Mouse (Mus musculus) CH12.LX (cell line): ENCODE data around the gene Med29. TPM values are rescaled to one million over a fixed set of nuclear protein-coding genes. Genes with fewer than 3 reads are reported as not detected.

Experiments
- DNase-seq: peaks from one replicate; pipeline ENCODE4 v3.0.0-alpha.2; 2013; ENCODE audit errors: extremely low read depth
- H3K27ac ChIP-seq: 2 replicates; pipeline ENCODE4 v1.5.1; 2012; ENCODE audit warnings: low read depth, mild to moderate bottlenecking, control low read depth, moderate library complexity; ENCODE audit not compliant: insufficient read depth
- H3K27me3 ChIP-seq: replicated peaks from 2 replicates; pipeline ENCODE3; 2012; ENCODE audit warnings: inconsistent platforms
- H3K36me3 ChIP-seq, 2 experiments: replicated peaks in 1 of 2; 2 replicates each; pipeline versions ENCODE3 to v1.6.1; 2012; ENCODE audit warnings: inconsistent platforms in 1 of 2, low read length in 1 of 2, mild to moderate bottlenecking in 1 of 2, mixed read lengths in 1 of 2, moderate library complexity in 1 of 2; ENCODE audit not compliant: control insufficient read depth in 1 of 2, insufficient read depth in 1 of 2
- H3K4me1 ChIP-seq, 2 experiments: 2 replicates each; pipeline ENCODE4 v1.6.1; 2012; ENCODE audit warnings: inconsistent platforms in 1 of 2, moderate library complexity in 1 of 2; ENCODE audit not compliant: insufficient read depth in 2 of 2, control insufficient read depth in 1 of 2
- H3K4me2 ChIP-seq: 2 replicates; pipeline ENCODE4 v1.6.1; 2012; ENCODE audit warnings: low read depth, mild to moderate bottlenecking, control low read depth; ENCODE audit not compliant: poor library complexity, insufficient read depth, severe bottlenecking
- H3K4me3 ChIP-seq, 3 experiments: fragments of 150-350 bp in 1 of 3; sonication (generic) in 1 of 3; replicated peaks in 1 of 3; 2 replicates each; pipeline versions ENCODE3 to v1.5.1; 2011 to 2012; ENCODE audit warnings: low read depth in 2 of 3, low read length in 2 of 3, mild to moderate bottlenecking in 2 of 3, moderate library complexity in 2 of 3, control low read depth in 1 of 3, improper control_type of control experiment in 1 of 3, inconsistent platforms in 1 of 3, mixed read lengths in 1 of 3; ENCODE audit not compliant: poor library complexity in 1 of 3
- H3K79me2 ChIP-seq: replicated peaks from 2 replicates; pipeline ENCODE4 v1.6.1; 2012; ENCODE audit warnings: mild to moderate bottlenecking, moderate library complexity; ENCODE audit not compliant: control insufficient read depth, poor library complexity, insufficient read depth, severe bottlenecking; ENCODE audit errors: extremely low read depth
- H3K9ac ChIP-seq: 2 replicates; pipeline ENCODE4 v1.6.1; 2012; ENCODE audit warnings: low read depth, mild to moderate bottlenecking, control low read depth, moderate library complexity; ENCODE audit not compliant: insufficient read depth
- H3K9me3 ChIP-seq: replicated peaks from 2 replicates; pipeline ENCODE3; 2012; ENCODE audit warnings: low read length, inconsistent platforms, mixed read lengths
- CHD1 ChIP-seq: IDR thresholded peaks from 2 replicates; pipeline ENCODE4 v1.6.1; 2012; ENCODE audit warnings: low read depth, low read length, improper control_type of control experiment, inconsistent platforms
- CHD2 ChIP-seq: IDR thresholded peaks from 2 replicates; pipeline ENCODE4 v1.6.1; 2011; ENCODE audit warnings: low read length, improper control_type of control experiment
- CTCF ChIP-seq, 2 experiments: IDR thresholded peaks in 1 of 2; conservative IDR thresholded peaks in 1 of 2; 2 replicates each; pipeline ENCODE4 v1.5.1; 2011 to 2012; ENCODE audit warnings: low read depth in 2 of 2, low read length in 2 of 2, improper control_type of control experiment in 1 of 2, inconsistent platforms in 1 of 2, mild to moderate bottlenecking in 1 of 2, moderate library complexity in 1 of 2
- EP300 ChIP-seq: IDR thresholded peaks from 2 replicates; pipeline ENCODE4 v1.6.1; 2011; ENCODE audit warnings: low read length, improper control_type of control experiment
- HCFC1 ChIP-seq: IDR thresholded peaks from 2 replicates; pipeline ENCODE4 v1.6.1; 2012; ENCODE audit warnings: low read depth, mild to moderate bottlenecking, inconsistent platforms, low read length, improper control_type of control experiment
- IRF4 ChIP-seq: IDR thresholded peaks from 2 replicates; pipeline ENCODE4 v1.6.1; 2014; ENCODE audit warnings: low read depth, mild to moderate bottlenecking, inconsistent platforms, low read length, improper control_type of control experiment
- KAT2A ChIP-seq: IDR thresholded peaks from 2 replicates; pipeline ENCODE4 v1.6.1; 2012; ENCODE audit warnings: low read length, improper control_type of control experiment, inconsistent platforms; ENCODE audit not compliant: insufficient replicate concordance
- MAX ChIP-seq: IDR thresholded peaks from 2 replicates; pipeline ENCODE4 v1.6.1; 2011; ENCODE audit warnings: low read length, improper control_type of control experiment
- MAZ ChIP-seq: IDR thresholded peaks from 2 replicates; pipeline ENCODE4 v1.6.1; 2012; ENCODE audit warnings: low read depth, mild to moderate bottlenecking, inconsistent platforms, low read length, improper control_type of control experiment, moderate library complexity
- NRF1 ChIP-seq: IDR thresholded peaks from 2 replicates; pipeline ENCODE4 v1.6.1; 2014; ENCODE audit warnings: low read depth, mild to moderate bottlenecking, inconsistent platforms, low read length, improper control_type of control experiment, moderate library complexity
- PAX5 ChIP-seq: IDR thresholded peaks from 2 replicates; pipeline ENCODE4 v1.6.1; 2012; ENCODE audit warnings: low read length, inconsistent platforms, mixed read lengths
- POLR2A ChIP-seq: IDR thresholded peaks from 2 replicates; pipeline ENCODE4 v1.6.1; 2011; ENCODE audit warnings: low read depth, mild to moderate bottlenecking, improper control_type of control experiment, low read length
- RAD21 ChIP-seq: IDR thresholded peaks from 2 replicates; pipeline ENCODE4 v1.6.1; 2011; ENCODE audit warnings: low read depth, mild to moderate bottlenecking, low read length, improper control_type of control experiment, moderate library complexity
- RCOR1 ChIP-seq: conservative IDR thresholded peaks from 2 replicates; pipeline ENCODE4 v1.6.1; 2012; ENCODE audit warnings: low read depth, mild to moderate bottlenecking, inconsistent platforms, low read length, improper control_type of control experiment
- SIN3A ChIP-seq: IDR thresholded peaks from 2 replicates; pipeline ENCODE4 v1.6.1; 2012; ENCODE audit warnings: low read length, improper control_type of control experiment, inconsistent platforms
- TBP ChIP-seq: conservative IDR thresholded peaks from 2 replicates; pipeline ENCODE4 v1.6.1; 2011; ENCODE audit warnings: low read depth, low read length, improper control_type of control experiment
- TCF12 ChIP-seq: IDR thresholded peaks from 2 replicates; pipeline ENCODE4 v1.6.1; 2014; ENCODE audit warnings: low read depth, mild to moderate bottlenecking, inconsistent platforms, low read length, improper control_type of control experiment
- ZMIZ1 ChIP-seq: IDR thresholded peaks from 2 replicates; pipeline ENCODE4 v1.6.1; 2012; ENCODE audit warnings: low read depth, mild to moderate bottlenecking, inconsistent platforms, low read length, improper control_type of control experiment
- ZNF384 ChIP-seq: IDR thresholded peaks from 2 replicates; pipeline ENCODE4 v1.6.1; 2012; ENCODE audit warnings: low read depth, low read length, improper control_type of control experiment, inconsistent platforms
- dilution Hi-C: fragments of 300-500 bp; cut with MboI; formaldehyde crosslinking; loops from 2 replicates; pipeline ENCODE4 v1.14.3; 2020; ENCODE audit warnings: low sequenced_read_pairs; ENCODE audit not compliant: extremely low pct_unique_long_range_greater_than_20kb, extremely low pct_ligation_motif_present
- in situ Hi-C: fragments of 300-500 bp; cut with MboI; formaldehyde crosslinking; loops from 3 replicates; pipeline ENCODE4 v1.14.3; 2019; ENCODE audit warnings: low sequenced_read_pairs, low pct_ligation_motif_present, low pct_unique_long_range_greater_than_20kb, mixed read lengths
- polyA plus RNA-seq: library from polyadenylated mRNA; unstranded; fragments of >175 nt; gene quantifications from 2 replicates; pipeline ENCODE4 v1.2.1, GENCODE M21; 2012; ENCODE audit warnings: low read depth; ENCODE audit not compliant: insufficient read length
- total RNA-seq, 2 experiments: library from RNA; depleted of rRNA; stranded (reverse); fragments of 300-350 nt in 1 of 2; fragments of >200 nt in 1 of 2; gene quantifications; 2 replicates each; pipeline ENCODE4 v1.2.3; 2012 to 2014

Med29 gene
- total and polyA plus RNA-seq, 3 experiments = 19.8 to 26.9 (median 23.5) TPM

DNA sequence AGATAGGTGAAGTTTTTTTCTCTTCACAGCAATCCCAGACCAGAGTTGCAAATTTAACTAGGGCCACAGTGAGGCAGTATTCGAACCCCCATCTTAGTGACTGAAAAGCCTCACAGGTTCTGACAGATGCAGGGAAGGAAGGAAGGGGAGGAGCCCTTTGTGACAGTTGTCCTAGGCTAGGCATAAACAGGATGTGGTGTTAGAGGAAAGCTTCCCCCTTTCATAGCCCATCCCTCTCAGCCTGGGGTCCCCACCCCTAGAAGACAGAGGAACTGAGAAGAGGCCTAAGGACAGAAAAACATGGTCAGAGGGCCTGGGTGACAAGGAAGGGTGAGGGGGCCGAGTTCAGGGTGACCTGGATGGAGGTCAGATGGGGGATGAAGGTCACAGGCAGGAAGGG is 48.2 kb upstream of the Med29 start (continued):
- TF ChIP-seq EP300 = no peak
- no peak for TF ChIP-seq PAX5
- peak; percentile 42 for TF ChIP-seq RAD21
- peak; percentile 57; the same call in 1 of the 2 replicates for TF ChIP-seq TCF12
- TF ChIP-seq RCOR1 = no peak
- TF ChIP-seq KAT2A = no peak
- TF ChIP-seq CTCF (conservative IDR thresholded peaks at IDR 0.05 in 1 of 2, IDR thresholded peaks at IDR 0.05 in 1 of 2; ENCODE audit: low read depth in 2 of 2, low read length in 2 of 2) = peak in 1 of 2 experiments; percentile 63; a peak in 2 of 4 replicates
- no peak for TF ChIP-seq CHD1
- 0 out of 2 replicates have a peak, but pooled peaks have one; percentile 28 for TF ChIP-seq ZMIZ1
- no peak for TF ChIP-seq NRF1
- TF ChIP-seq POLR2A = peak; percentile 54; the same call in 1 of the 2 replicates
- TF ChIP-seq CHD2 = no peak
- peak; percentile 53; the same call in 1 of the 2 replicates for TF ChIP-seq TBP
- TF ChIP-seq SIN3A = peak; percentile 87
- peak; percentile 57; the same call in 1 of the 2 replicates for TF ChIP-seq HCFC1
- TF ChIP-seq IRF4 = peak; percentile 82
- no peak for TF ChIP-seq MAX

- H3K9me3 ChIP-seq = no peaks in the 10 kb centered on the region
- H3K9ac ChIP-seq = no peak overlapping the region
- no peaks in the 10 kb centered on the region for H3K27me3 ChIP-seq
- no peak overlapping the region for H3K4me3 ChIP-seq
- dilution Hi-C loops = no loop called here
- no peaks in the 10 kb centered on the region for H3K36me3 ChIP-seq
- TF ChIP-seq MAZ (no peak), ZNF384 (peak; percentile 51; the same call in 1 of the 2 replicates)
- TF ChIP-seq, all 38 proteins: peak for 1
- Histone ChIP-seq H3K4me1 (peaks cover 7 to 61% of the 10 kb centered on the region in 2 experiments; a peak in 3 of 4 replicates), H3K27ac (no peak overlapping the region), H3K79me2 (peaks cover 4% of the 10 kb centered on the region), H3K4me2 (no peak overlapping the region)
- DNase-seq = no peak
- in situ Hi-C loops = loop anchor here (5.0 kb wide), 1 partner anchor 94 kb away; no protein-coding TSS in a partner anchor
These were observed 46.3 kb upstream of the Med29 start for GRCm38 (mm10) chr7:28438771-28439170.

DNA sequence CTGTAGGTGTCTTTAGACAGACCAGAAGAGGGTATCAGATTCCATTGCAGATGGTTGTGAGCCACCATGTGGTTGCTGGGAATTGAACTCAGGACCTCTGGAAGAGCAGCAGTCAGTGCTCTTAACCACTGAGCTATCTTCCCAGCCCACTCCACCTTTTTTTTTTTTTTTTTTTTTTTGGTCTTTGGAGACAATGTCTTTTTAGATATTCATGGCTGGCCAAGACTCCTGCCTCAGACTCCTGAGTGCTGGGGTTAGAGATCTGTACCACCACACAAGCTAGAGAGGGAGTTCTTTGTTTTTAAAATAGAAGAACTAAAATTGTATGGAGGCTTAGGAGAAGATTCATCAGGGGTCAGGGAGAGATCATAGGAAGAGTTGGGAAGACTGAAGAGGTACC is 45.5 kb upstream of the Med29 start:
- in situ Hi-C loops = loop anchor here (5.0 kb wide), 1 partner anchor 94 kb away; no protein-coding TSS in a partner anchor
- Histone ChIP-seq H3K79me2 (peaks cover 4% of the 10 kb centered on the region), H3K4me1 (peaks cover 11 to 61% of the 10 kb centered on the region in 2 experiments; a peak in 3 of 4 replicates), H3K36me3 (peaks cover 0 to 5% of the 10 kb centered on the region in 2 experiments), H3K9ac (no peak overlapping the region), H3K4me3 (no peak overlapping the region), H3K27ac (no peak overlapping the region), H3K9me3 (no peaks in the 10 kb centered on the region), H3K4me2 (no peak overlapping the region), H3K27me3 (no peaks in the 10 kb centered on the region)
- DNase-seq = no peak
- dilution Hi-C loops = no loop called here
- TF ChIP-seq CTCF (conservative IDR thresholded peaks at IDR 0.05 in 1 of 2, IDR thresholded peaks at IDR 0.05 in 1 of 2; ENCODE audit: low read depth in 2 of 2, low read length in 2 of 2) (no peak), ZNF384 (0 out of 2 replicates have a peak, but pooled peaks have one; percentile 9)
